Mouse (Mus musculus) kidney, adult 2 months (tissue): ENCODE measurements around the gene Sorcs2.

Source experiments
- CTCF ChIP-seq: fragments of 200-500 bp; conservative IDR thresholded peaks from 2 replicates; pipeline ENCODE4 v1.5.1; 2011; ENCODE audit warnings: low read depth, mild to moderate bottlenecking, control low read depth, low read length, moderate library complexity, mixed read lengths; ENCODE audit not compliant: insufficient read depth, insufficient read length
- POLR2A ChIP-seq: fragments of 200-500 bp; IDR thresholded peaks from one replicate; pipeline ENCODE4 v1.6.1; 2011; ENCODE audit warnings: low read depth, low read length, control low read depth

DNA sequence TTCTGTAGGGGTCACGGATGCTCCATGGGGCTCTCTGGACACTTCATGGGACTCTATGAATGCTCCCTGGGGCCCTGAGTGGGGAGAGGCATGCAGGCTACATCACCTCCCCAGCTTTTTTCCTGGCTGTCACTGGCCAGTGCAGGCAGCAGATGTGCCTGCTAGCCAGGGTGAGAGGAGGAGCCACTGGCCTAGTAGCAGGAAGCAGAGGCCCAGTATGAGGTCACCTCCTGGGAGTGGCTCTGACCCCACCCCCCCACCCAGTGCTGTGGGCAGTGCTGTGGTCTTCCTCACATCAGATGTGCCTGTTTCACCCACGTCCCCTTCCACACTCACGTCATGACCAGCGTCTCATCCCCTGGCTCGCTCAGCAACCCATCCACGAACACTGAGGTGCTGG is 356.2 kb downstream of the Sorcs2 start:
- TF ChIP-seq CTCF (no peak), POLR2A (no peak)
